Mouse (Mus musculus): Measurements from ENCODE around the gene Rpgrip1l.

DNA sequence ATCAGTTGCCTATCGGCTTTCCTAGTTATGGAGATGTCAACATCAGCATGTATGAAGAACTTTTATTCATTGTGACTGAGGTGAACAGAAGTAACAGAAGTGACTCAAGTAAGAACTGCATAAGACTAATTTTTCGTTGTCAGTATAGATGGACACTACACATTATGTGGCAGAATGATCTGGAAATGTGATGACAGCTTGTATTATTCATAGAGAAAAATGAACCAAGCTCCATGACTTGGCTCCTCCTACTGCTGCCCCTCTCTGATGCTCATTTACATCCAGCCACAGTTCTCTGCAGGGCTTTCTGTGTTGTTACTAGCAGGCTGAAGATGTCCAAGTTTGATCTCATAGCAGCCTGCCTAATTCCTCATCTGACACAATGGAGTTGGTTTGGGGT lies 75.9 kb downstream of the Rpgrip1l start:
- no peak for TF ChIP-seq CTCF (IDR thresholded peaks at IDR 0.05; ENCODE audit: borderline replicate concordance, insufficient read depth, low read depth, low read length)
- no peak for TF ChIP-seq POLR2A (IDR thresholded peaks at IDR 0.05; ENCODE audit: borderline replicate concordance, insufficient read depth, low read length)

All from cerebellum, adult 2 months (tissue).